Mouse (Mus musculus): ENCODE data around the gene Rad51b.

The Rad51b gene

DNA sequence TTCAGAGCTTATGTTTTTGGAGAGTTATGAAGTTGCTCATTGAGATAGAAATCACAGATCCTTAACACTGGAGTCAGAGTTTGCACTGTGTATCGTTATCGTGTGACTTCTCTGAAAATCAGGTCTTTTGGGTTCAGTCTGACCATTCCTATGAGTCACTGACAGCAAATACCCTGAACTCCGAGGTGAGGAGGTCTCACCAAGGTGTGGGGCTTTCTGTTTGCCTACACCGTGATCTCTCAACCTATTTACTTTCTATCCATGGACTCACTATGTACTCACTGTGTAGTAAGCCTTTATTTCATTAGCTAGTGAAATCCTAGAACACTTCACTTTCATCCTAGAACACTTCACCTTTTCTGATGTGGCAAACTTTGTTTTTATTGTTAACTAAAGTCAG lies 34.6 kb downstream of the Rad51b start:
- no peak for DNase-seq

DNA sequence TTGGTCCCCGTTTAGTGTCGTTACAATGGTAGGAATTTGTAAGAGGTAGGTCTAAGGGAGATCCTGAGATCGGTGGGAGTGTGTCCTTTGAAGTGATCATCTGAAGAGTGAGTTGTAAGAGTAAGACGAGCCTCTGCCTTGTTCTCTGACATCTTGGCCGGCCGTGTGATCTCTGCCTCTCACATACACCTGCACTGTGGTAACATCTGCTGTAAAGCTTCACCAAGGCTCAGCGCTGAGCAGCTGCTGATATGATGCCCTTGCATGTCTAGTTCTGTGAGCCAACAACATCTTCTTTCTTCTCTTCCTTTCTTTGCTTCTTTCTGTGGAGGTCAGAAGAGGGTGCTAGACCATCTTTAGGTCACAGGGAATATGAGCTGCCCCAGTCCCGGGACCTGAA lies 41.7 kb downstream of the Rad51b start:
- no peak for DNase-seq

DNA sequence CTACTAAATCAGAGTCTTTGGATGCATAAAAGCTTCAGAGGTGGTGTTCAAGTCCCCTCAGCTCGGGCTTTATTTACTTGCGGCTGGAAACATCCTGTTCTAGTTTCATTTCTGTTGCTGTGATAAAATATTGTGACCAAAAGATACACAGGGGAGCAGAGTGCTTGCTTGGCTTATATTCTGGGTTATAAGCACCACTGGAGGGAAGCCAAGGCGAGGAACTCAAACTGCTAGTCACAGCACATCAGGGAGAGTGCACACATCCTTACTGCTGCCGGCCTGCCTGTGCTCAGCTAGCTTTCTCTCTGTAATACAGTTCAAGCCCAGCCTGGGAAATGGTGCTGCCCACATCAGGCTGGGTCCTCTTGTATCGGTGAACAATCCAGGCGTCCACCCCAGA lies 43.4 kb downstream of the Rad51b start:
- DNase-seq = peak; percentile 28

DNA sequence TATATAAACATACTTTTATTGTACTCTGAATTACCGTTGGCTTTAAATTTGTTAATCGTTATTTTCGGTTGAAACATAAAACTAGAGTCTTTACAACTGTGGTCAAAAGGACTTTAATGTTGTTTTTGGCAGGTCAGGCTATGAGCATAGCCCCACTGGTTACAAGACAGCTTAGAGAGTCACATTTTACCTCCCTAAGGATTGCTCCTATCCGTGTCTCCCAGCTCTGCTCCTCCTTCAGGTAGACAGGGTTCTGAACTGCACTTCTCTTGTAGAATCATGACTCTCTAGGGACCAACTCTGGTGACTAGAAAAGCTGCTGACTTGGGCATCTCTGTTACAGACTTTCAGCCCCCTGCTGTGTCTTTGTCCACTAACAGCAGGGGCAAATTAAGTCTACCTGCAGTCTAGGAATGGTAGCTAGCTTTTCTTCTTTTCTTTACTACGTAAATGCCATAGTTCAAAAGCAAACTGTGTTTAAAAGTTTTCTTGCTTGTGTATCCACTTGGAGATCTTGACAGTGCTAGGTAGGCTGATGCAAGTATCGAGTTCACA lies 44.3 kb downstream of the Rad51b start:
- DNase-seq = no peak

DNA sequence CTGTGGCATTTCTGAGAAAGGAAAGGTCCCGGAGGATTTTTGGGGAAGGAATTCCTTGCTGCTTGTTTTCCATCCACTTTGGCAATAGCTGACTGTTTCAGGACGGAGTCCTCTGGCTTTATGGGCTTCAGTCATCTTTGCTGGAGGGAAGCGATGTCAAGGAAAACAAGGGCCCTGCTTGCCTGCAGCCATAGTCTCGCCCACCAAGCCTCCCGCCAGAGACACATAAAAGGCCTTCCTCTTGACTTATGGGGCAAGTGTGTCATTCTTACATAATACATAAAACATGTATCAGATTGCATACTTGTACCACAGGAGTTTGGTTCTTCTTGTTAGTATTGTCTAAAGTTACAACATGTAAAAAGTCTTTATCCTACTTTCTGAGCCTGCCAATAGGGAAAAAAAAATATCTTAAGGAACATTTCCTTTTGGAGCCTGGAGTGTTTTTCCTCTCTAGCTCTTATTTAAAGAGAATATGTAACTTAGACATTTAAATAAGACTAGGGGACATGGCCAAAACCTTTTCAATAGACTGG lies 49.2 kb downstream of the Rad51b start:
- DNase-seq = no peak

DNA sequence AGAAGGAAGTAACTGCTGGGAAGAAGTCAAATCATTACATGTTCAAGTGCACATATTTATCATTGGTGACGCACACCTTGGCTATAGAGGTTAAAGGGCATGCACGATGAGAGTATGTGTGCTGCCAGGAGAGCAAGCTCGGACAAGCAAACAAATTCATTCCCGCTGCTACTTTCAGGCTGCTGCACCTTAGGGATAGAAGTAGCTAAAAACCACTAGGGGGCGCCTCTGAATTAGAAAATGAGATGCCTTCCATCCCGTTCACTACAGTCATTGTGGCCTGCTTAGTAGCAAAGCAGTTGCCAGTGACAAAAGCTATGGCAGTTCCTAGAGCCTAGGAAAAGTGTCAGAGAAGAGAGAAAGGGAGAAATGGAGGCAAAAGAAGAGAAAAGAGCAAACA lies 50.6 kb downstream of the Rad51b start:
- DNase-seq = peak; percentile 76

DNA sequence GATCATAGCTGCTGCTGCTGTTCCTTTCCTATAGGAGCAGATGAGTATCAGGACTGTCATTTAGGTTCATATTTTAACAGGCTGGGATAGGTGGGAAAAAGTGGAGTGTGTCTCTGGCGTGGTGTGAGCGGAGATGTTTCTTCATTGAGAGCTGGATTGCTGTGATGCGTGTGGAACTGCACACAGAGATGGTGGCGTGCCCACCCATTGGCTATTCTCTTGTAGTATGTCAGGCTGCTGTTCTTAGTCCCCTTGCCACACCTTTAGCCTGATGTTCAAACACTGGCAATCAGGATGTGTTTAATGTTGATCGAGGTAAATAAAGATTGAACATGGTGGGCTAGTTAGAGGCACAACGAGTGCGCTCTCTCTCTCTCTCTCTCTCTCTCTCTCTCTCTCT lies 54.4 kb downstream of the Rad51b start:
- no peak for DNase-seq

DNA sequence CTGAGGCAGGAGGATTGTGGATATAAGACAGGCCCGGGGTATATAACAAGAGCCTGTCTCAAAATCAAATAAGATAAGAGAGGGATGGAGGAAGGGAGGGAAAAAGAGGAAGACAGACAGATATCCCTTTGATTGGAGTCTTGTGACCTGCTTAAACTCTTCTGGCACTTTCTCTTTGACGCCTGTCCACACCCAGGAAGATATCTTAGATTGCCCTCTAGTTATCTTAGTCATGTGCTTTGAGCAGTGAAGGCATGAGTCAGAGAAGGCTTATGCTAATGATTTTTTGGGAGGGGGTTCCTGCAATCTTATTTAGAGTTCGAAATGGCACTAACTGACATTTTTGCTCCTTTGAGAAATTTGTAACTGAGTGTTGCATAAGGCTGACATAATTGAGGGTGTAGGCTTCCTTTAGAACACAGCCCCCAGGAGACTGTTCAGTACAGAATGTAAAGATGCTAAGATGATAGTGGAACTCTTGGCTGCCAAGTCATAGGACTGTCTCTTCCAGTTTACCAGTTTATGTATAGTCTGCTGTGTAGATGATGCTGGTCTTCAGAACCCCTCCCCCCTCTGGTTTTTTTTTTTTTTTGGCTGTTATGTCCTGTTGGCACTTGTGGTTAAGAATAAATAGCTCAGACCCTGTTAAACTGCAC lies 55.1 kb downstream of the Rad51b start:
- no peak for DNase-seq

DNA sequence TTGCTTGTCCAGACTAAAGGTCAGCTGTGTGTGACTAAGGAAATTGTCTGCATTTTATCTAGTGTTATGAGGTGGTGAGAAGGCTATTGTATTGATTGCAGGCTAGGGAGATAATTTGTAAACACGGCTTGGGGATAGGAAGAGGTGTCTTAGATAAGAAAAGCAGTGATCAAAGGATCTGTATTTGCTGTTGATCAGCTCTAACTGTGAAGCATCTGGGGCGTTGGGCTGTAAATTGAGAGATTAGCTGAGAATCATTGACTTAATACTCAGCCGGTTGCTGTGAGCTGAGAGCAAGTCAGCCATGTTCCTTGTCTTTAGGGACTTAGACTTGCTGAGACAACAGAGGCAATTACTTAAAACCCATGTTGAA lies 55.6 kb downstream of the Rad51b start:
- no peak for DNase-seq

DNA sequence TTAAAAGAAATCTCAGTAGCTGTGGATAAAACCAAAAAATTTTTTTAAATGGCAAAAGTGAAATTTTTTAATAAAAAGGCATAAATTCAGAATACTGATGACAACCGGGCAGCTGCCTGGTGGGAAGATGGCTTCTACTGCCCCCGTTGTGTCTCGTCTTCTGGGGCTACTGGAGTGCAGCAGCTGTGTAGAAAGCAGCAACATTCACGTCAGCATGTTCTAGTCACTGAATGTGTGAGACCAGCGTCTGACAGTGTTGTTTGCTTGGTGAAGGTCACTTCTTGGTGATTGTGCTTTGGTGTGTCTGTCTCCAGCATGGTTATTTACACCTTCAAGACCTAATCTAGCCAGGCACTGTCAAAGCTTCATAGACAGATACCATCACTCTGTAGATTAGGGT lies 56.3 kb downstream of the Rad51b start:
- no peak for DNase-seq

DNA sequence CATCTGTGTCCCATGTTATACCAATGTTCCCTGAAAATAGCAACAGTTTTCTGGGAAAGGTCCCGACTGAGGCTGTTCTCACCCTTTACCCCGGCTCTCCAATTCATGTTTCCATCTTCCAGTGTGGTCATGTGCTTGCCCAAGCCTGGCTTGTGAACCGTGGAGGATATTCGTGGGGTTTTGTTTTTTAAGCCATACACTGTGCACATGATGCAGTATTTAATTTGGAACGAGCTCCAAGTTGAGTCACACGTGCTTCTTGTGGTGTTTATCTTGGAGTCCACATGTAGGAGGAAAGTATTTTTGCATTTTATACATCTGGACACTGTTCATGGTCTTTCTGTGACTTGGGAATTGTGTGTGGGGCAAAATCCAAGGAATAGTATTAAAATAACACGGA lies 57.5 kb downstream of the Rad51b start:
- DNase-seq = peak; percentile 21

DNA sequence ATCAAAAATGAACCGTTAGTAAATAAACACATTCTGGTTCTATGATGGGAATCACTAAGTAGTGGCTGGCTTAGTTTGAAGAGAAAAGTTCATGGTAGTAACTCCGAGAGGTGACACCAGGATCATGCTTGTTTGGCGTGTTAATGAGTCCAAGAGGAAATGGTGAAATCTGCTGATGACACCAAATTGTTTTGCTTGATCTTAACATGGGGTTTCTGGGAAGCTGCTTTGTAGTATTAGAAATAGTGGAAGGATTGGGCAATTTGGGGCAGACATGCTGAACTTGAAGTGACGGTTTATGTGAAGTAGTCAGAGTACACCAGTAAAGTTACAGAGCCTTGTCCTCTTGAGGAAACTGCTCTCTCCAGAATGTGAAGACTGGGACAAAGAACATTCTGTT lies 59.1 kb downstream of the Rad51b start:
- no peak for DNase-seq

DNA sequence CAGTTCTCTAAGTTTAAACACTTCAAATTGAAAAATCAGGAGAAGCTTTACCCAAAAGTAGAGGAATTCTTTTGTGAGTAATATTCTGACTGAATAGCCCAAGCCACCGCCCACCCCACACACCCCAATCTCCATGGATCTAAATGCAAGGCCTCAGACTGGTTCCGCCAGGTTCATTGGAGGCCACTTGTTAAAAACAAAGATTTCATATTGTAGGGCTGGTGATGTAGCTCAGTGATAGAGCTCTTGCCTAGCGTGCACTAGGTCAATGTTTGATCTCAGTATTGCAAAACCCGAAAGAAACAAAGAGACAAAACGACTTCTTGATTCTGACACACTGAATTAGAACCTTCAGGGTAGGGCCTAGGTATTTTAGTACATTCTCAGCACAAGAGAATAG lies 60.5 kb downstream of the Rad51b start:
- no peak for DNase-seq

DNA sequence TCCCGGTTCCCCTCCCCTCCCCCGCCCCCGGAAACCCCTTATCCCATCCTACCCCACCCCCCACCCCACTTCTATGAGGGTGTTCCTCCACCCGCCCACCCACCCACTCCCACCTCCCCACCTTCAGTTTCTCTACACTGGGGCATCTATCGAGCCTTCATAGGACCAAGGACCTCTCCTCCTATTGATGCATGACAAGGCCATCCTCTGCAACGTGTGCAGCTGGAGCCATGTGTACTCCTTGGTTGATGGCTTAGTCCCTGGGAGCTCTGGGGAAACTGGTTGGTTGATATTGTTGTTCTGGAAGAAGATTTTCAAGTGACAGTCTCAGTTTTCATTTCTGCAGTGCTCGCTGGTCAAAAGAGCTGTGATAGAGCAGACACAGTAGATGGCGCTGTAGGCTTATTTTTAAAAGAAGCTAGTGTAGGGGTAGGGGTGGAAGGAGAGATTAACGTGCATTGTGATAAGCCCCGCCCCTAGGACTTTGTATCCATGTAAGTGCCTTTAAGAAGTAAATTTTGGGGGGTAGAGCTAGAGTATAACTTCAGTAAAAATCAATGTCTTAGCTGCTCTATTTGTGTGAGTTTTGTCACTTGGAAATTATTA lies 61.6 kb downstream of the Rad51b start:
- peak; percentile 73 for DNase-seq

DNA sequence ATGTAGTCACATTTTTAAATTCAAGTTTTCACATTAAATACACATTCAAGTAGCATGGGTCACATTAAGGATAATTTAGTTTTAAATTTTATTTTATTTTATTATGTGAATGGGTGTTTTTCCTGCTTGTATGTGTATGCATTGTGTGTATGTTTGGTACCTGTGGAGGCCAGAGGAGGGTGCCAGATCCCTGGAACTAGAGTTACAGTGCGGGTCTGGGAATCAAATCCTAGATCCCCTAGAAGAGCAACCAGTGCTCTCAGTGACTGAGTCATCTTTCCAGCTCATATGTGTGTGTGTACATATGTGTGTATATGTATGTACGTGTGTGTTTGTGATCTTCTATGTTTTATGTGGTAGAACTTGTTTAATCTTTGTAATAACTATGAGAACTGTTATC lies 62.3 kb downstream of the Rad51b start:
- DNase-seq = no peak

DNA sequence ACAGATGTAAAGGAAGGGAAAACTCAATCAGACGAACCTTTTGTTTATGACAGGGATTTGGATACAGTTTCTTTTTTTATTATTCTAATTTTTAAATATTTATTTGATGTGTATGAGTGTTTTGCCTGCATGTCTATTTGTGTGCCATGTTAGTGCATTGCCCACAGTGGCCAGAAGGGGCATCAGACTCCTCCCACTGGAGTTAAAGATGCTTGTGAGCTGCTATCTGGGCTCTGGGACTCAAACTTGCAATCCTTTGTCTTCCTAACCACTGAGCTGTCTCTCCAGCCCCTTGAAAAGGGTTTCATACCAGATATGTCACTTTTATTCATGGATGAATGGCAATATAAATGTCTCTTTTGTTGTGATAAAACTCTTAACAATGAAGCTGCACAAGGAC lies 65.1 kb downstream of the Rad51b start:
- peak; percentile 39 for DNase-seq

DNA sequence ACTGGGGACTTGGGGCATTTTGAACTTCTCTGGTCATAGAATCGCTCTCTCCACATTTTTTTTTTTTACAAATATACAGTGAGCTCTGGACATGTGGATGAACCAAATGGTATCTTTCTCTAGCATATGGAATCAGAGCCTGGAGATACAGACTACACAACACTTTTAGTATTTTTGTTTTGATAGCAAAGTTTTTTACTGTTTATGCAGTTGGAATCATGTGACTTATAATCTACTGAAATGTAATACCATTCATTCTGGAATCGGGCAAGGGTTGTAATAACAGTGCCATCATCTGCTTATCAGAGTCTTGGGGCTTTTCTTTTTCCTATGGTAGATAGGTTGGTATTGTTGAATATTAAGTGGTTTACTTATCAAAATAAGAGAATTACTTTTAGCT lies 67.2 kb downstream of the Rad51b start:
- DNase-seq = no peak

DNA sequence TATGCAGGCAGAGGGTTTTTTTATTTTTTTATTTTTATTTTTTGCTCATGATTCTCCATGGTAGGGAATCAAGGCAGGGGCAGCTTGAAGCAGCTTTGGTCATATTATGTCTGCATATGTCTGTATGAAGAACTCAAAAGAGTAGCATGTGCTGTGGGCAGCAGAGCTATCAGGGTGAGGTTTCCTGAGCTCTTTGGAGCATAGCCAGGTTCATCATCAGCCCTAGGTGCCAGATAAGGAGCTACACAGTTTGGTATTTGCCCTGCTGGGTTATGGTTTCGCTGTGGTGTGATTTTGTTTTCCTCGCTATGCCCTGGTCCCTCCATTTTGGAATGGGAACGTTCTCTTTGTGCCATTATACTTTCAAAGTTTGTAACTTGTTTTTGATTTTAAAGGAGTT lies 71.7 kb downstream of the Rad51b start:
- DNase-seq = no peak

DNA sequence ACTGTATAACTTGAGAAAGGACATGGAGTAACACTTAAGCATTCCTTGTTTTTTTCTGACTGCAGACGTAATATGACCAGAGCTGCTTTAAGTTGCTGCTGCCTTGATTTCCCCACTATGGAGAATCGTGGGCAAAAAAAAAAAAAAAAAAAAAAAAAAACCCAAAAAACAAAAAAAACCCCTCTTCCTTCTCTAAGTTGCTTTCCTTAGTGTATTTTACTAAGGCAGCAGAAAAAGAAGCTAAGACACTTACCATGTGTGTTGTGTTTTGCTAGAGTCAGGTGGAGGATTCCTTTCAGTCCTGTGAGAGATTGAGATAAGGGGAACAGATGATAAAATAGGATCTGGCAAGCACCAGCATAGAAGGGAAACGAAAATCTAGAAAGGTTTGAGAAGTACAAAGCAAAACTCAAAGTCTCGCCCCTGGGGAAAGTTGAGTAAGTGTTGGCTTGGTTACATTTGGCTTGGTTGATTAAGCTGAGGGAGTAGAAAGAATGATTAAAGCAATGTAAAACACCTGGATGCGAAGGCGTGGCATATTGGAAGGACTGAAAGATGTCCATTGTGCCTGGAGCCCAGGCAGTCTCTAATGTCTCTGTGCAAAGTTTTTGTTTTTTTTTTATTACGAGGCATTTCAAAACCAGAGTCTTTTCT lies 72.6 kb downstream of the Rad51b start:
- DNase-seq = no peak

DNA sequence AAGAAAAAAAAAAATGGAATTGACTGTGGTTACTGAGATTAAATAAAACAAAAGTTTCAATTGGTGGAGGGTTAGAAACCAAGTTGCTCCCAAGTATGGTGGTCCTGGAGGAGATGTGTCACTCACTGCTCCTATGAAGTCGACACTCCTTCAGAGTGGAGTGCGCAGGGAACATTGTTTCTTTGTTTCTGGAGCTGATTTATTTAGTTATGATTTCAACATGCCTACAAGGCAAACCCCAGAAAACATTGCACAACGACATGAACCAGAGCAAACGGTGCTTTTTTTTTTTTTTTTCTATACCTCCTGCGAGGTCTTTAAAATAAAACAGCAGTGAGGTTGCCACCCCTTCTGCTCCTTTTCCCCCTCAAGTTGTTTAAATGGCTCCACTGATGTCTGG lies 75.6 kb downstream of the Rad51b start:
- DNase-seq = no peak

DNA sequence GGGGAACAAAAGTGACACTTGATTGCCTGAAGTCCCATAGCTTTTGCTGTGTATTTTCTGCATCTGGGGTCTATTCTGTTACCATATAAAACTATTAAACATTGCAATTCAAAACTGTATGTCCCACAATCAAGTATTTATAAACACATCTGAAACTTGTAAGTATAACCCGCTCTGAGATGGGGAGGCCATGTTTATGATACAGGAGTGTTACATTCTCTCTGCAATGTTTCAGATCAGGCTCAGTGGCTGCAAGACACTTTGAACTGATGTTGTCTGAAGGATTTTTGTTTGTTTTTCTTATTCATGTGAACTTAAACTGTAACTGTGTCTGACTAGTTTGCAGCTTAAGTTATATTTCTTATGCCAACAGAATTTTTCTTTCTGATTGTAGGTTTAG lies 80.3 kb downstream of the Rad51b start:
- DNase-seq = no peak

DNA sequence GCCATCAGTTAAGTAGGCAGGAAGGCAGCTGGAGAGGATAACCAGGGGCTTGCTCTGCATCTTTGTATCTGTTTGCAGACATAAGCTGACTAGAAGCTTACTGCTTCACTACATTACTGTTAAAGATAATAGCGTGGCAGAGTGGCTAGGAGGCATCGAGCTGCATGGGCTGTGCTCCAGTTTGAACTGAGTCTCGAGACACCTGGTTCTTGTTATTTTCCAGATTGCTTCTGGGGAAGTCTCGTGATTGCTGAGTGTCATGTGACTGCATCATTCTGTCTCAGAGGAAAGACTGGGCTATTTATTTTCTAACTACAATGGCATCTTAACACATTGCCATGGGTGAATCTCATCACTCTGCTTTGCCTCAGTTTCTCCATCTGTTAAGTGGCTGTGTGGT lies 80.8 kb downstream of the Rad51b start:
- no peak for DNase-seq

DNA sequence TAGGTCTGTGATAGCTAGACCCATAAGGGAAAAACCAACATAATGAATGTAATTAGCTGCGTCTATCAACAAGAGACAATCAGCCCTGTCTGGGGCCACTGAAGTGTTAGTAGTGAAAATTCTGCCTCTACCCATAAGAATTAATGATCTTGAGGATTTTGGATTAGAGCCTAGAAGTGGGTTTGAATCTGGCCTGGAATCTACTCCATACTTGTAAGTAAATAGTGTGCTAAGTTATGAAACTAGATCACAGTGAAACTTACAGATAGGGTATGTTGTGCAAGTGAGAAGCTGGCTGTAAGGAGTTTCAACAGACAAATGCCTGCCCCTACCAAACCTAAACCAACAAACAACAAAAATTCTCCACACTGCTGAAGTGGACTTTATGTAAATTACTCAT lies 83.1 kb downstream of the Rad51b start:
- no peak for DNase-seq

DNA sequence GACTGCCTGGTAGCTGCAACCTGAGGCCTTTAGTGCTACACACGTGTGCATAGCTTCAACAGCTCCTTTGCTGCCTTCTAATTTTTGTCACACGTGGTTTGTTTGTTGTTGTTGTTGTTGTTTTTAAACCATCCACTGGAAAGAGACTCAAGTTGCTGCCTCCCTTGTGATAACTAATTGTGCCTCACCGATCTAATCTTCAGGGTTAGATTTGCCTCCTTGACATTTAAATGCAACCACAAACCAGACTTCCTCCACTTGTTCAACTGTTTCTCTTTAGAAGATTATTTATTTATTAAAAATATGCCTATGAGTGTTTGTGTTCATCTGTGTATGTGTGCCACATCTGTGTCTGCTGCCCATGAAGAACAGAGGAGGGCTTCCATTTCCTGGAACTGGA lies 84.4 kb downstream of the Rad51b start:
- no peak for DNase-seq
